Mouse (Mus musculus): ENCODE results near the gene Cntn6. TPM values are rescaled to one million over a fixed set of nuclear protein-coding genes. Genes with fewer than 3 reads are reported as not detected.

Gene Cntn6
- total RNA-seq, 1 experiment, result not detected

DNA sequence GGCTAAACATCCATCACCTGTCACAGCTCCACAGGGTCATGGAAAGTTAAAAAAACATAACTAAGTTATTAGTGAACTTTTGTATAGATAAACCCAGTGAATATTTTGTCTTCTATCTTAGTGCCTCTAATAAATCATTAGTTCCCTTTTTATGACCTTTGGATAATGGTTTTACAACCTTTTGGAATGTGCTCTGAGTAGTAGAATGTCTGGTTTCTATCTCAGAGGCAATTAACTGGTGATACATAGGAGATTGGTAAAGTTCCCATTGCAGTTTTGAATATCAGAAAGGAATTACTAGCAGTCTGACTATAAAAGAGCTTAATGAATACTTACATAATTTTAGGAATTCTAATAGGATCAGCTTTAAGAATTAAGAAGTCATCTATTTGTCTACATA is 265.5 kb downstream of the Cntn6 start:
- in situ Hi-C loops (cut with MboI; ENCODE audit: low sequenced_read_pairs in 2 of 2, unreplicated experiment in 2 of 2), result no loop called here
- DNase-seq (ENCODE audit: low read depth, low spot score), result no peak
- H3K4me1 ChIP-seq (ENCODE audit: control insufficient read depth in 2 of 2, insufficient read depth in 2 of 2, low read length in 2 of 2, poor library complexity in 1 of 2), result no peaks in the 10 kb centered on the region
- H3K27ac ChIP-seq (ENCODE audit: insufficient read depth, low read depth, low read length, poor library complexity, severe bottlenecking), result no peak overlapping the region
- H3K4me3 ChIP-seq (ENCODE audit: insufficient read depth in 1 of 2, low read depth in 1 of 2, low read length in 2 of 2, poor library complexity in 1 of 2, severe bottlenecking in 1 of 2), result no peak overlapping the region
- TF ChIP-seq ZNF384 (IDR thresholded peaks at IDR 0.05; ENCODE audit: low read depth, low read length) (no peak), MAFK (IDR thresholded peaks at IDR 0.05; ENCODE audit: insufficient read depth, low read depth, low read length) (no peak), CHD2 (IDR thresholded peaks at IDR 0.05; ENCODE audit: low read depth, low read length) (no peak), HCFC1 (IDR thresholded peaks at IDR 0.05; ENCODE audit: borderline replicate concordance, insufficient read depth, low read length) (no peak)
- no peak overlapping the region for H3K9ac ChIP-seq (ENCODE audit: insufficient read depth, low read depth, low read length, poor library complexity, severe bottlenecking)
- H3K36me3 ChIP-seq (ENCODE audit: control insufficient read depth, insufficient read depth, low read length, poor library complexity, severe bottlenecking), result no peaks in the 10 kb centered on the region
- H3K9me3 ChIP-seq (ENCODE audit: control insufficient read depth, insufficient read depth, low read depth, low read length), result no peaks in the 10 kb centered on the region

DNA sequence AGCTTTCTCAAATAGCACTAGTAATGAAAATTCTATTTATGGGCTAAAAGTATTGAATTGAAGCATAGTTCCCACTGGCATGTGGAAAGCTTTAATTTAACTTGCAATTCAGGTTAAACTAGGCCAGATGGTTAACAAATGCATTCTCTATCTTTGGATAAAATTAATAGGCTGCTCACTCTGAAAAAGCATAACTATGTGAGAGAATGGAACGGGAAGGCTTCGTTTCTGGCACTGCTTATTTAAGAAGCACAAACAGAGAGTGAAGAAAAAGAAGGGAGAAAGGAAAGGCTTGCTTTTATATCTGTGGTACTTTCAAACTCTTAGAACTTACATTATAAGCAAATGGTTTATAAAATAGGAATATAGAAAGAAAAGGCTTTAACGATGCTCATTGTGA is 268.6 kb downstream of the Cntn6 start:
- H3K36me3 ChIP-seq (ENCODE audit: control insufficient read depth, insufficient read depth, low read length, poor library complexity, severe bottlenecking), result no peaks in the 10 kb centered on the region
- no peaks in the 10 kb centered on the region for H3K4me1 ChIP-seq (ENCODE audit: control insufficient read depth in 2 of 2, insufficient read depth in 2 of 2, low read length in 2 of 2, poor library complexity in 1 of 2)
- H3K4me3 ChIP-seq (ENCODE audit: insufficient read depth in 1 of 2, low read depth in 1 of 2, low read length in 2 of 2, poor library complexity in 1 of 2, severe bottlenecking in 1 of 2), result no peak overlapping the region
- in situ Hi-C loops (cut with MboI; ENCODE audit: low sequenced_read_pairs in 2 of 2, unreplicated experiment in 2 of 2), result no loop called here
- DNase-seq (ENCODE audit: low read depth, low spot score), result no peak
- H3K27ac ChIP-seq (ENCODE audit: insufficient read depth, low read depth, low read length, poor library complexity, severe bottlenecking), result no peak overlapping the region
- H3K9ac ChIP-seq (ENCODE audit: insufficient read depth, low read depth, low read length, poor library complexity, severe bottlenecking), result no peak overlapping the region
- no peaks in the 10 kb centered on the region for H3K9me3 ChIP-seq (ENCODE audit: control insufficient read depth, insufficient read depth, low read depth, low read length)
- no peak for TF ChIP-seq MAFK (IDR thresholded peaks at IDR 0.05; ENCODE audit: insufficient read depth, low read depth, low read length)

DNA sequence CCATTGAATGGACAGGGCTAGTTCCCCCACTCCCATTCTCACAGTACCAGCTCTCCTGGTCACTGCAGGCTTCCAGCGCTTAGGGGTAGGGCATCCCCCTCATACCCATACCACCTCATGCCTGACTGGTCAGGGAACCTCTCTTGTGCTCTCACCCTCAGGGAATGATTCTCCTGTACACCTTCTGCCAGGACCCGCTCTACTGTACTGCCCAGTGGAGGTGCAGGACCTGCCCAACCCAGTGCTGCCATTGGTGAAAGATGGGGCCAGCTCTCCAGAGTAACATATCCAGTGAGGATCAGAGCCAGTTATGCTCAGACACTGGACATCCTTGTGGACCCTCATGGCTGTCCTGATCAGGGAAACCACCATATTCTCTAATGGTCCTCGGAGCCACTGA is 291.3 kb downstream of the Cntn6 start:
- no peak overlapping the region for H3K4me3 ChIP-seq (ENCODE audit: insufficient read depth in 1 of 2, low read depth in 1 of 2, low read length in 2 of 2, poor library complexity in 1 of 2, severe bottlenecking in 1 of 2)
- no peak for TF ChIP-seq MAFK (IDR thresholded peaks at IDR 0.05; ENCODE audit: insufficient read depth, low read depth, low read length)
- no peak for TF ChIP-seq ZNF384 (IDR thresholded peaks at IDR 0.05; ENCODE audit: low read depth, low read length)
- no peak for TF ChIP-seq ZC3H11A (IDR thresholded peaks at IDR 0.05; ENCODE audit: borderline replicate concordance, low read depth, low read length)
- TF ChIP-seq HCFC1 (IDR thresholded peaks at IDR 0.05; ENCODE audit: borderline replicate concordance, insufficient read depth, low read length), result no peak
- no peak for TF ChIP-seq CHD2 (IDR thresholded peaks at IDR 0.05; ENCODE audit: low read depth, low read length)
- no peak for DNase-seq (ENCODE audit: low read depth, low spot score)
- no peaks in the 10 kb centered on the region for H3K36me3 ChIP-seq (ENCODE audit: control insufficient read depth, insufficient read depth, low read length, poor library complexity, severe bottlenecking)
- in situ Hi-C loops (cut with MboI; ENCODE audit: low sequenced_read_pairs in 2 of 2, unreplicated experiment in 2 of 2), result no loop called here
- no peak overlapping the region for H3K27ac ChIP-seq (ENCODE audit: insufficient read depth, low read depth, low read length, poor library complexity, severe bottlenecking)
- H3K4me1 ChIP-seq (ENCODE audit: control insufficient read depth in 2 of 2, insufficient read depth in 2 of 2, low read length in 2 of 2, poor library complexity in 1 of 2), result no peaks in the 10 kb centered on the region
- no peak overlapping the region for H3K9ac ChIP-seq (ENCODE audit: insufficient read depth, low read depth, low read length, poor library complexity, severe bottlenecking)
- no peaks in the 10 kb centered on the region for H3K9me3 ChIP-seq (ENCODE audit: control insufficient read depth, insufficient read depth, low read depth, low read length)

DNA sequence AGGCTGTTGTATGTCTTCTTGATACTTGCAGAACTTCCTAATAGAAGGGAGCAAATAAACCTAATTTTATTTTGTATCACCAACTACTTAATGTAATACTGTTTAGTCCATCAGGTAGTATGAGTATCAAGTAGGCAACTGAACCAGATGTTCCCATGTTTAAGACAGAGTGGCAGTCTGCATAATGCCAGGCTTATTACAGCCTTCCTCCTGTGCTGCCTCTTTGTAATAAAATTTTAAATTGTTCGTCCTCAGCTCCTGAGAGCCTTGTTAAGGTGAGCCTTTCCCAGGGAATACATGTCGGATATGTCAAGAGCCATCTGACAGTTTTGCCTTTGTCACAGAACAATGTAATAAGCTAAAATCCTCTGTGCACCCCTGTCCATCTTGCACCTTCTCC is 294.9 kb downstream of the Cntn6 start:
- DNase-seq (ENCODE audit: low read depth, low spot score), result no peak
- TF ChIP-seq ZC3H11A (IDR thresholded peaks at IDR 0.05; ENCODE audit: borderline replicate concordance, low read depth, low read length) (no peak), HCFC1 (IDR thresholded peaks at IDR 0.05; ENCODE audit: borderline replicate concordance, insufficient read depth, low read length) (no peak), MAFK (IDR thresholded peaks at IDR 0.05; ENCODE audit: insufficient read depth, low read depth, low read length) (no peak), CHD2 (IDR thresholded peaks at IDR 0.05; ENCODE audit: low read depth, low read length) (no peak)
- Histone ChIP-seq H3K27ac (ENCODE audit: insufficient read depth, low read depth, low read length, poor library complexity, severe bottlenecking) (no peak overlapping the region), H3K9me3 (ENCODE audit: control insufficient read depth, insufficient read depth, low read depth, low read length) (no peaks in the 10 kb centered on the region), H3K4me3 (ENCODE audit: insufficient read depth in 1 of 2, low read depth in 1 of 2, low read length in 2 of 2, poor library complexity in 1 of 2, severe bottlenecking in 1 of 2) (no peak overlapping the region), H3K9ac (ENCODE audit: insufficient read depth, low read depth, low read length, poor library complexity, severe bottlenecking) (no peak overlapping the region), H3K36me3 (ENCODE audit: control insufficient read depth, insufficient read depth, low read length, poor library complexity, severe bottlenecking) (no peaks in the 10 kb centered on the region), H3K4me1 (ENCODE audit: control insufficient read depth in 2 of 2, insufficient read depth in 2 of 2, low read length in 2 of 2, poor library complexity in 1 of 2) (no peaks in the 10 kb centered on the region)
- in situ Hi-C loops (cut with MboI; ENCODE audit: low sequenced_read_pairs in 2 of 2, unreplicated experiment in 2 of 2), result no loop called here

DNA sequence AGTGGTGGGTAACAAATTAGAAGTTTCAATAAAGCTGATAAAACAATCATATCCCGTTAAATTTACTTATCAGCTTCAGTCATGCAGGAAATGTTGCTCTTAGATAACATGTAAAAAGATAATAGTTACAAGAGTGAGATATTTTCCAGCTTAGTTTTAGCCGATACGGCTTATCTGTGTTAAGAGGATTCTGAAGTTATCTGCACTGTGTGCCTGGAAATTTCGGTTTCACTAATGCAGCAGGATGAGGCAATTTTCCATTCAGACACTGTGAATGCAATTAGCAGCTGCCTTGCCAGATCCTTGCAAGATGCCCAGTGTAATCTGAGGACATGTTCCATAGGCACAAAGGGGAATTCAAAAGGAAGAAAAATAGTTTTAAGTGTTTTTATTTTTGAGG is 315.9 kb downstream of the Cntn6 start:
- Histone ChIP-seq H3K27ac (ENCODE audit: insufficient read depth, low read depth, low read length, poor library complexity, severe bottlenecking) (no peak overlapping the region), H3K36me3 (ENCODE audit: control insufficient read depth, insufficient read depth, low read length, poor library complexity, severe bottlenecking) (no peaks in the 10 kb centered on the region), H3K4me1 (ENCODE audit: control insufficient read depth in 2 of 2, insufficient read depth in 2 of 2, low read length in 2 of 2, poor library complexity in 1 of 2) (no peaks in the 10 kb centered on the region), H3K9me3 (ENCODE audit: control insufficient read depth, insufficient read depth, low read depth, low read length) (no peaks in the 10 kb centered on the region), H3K4me3 (ENCODE audit: insufficient read depth in 1 of 2, low read depth in 1 of 2, low read length in 2 of 2, poor library complexity in 1 of 2, severe bottlenecking in 1 of 2) (no peak overlapping the region), H3K9ac (ENCODE audit: insufficient read depth, low read depth, low read length, poor library complexity, severe bottlenecking) (no peak overlapping the region)
- TF ChIP-seq ZC3H11A (IDR thresholded peaks at IDR 0.05; ENCODE audit: borderline replicate concordance, low read depth, low read length) (no peak), CHD2 (IDR thresholded peaks at IDR 0.05; ENCODE audit: low read depth, low read length) (no peak), HCFC1 (IDR thresholded peaks at IDR 0.05; ENCODE audit: borderline replicate concordance, insufficient read depth, low read length) (no peak), ZNF384 (IDR thresholded peaks at IDR 0.05; ENCODE audit: low read depth, low read length) (no peak), MAFK (IDR thresholded peaks at IDR 0.05; ENCODE audit: insufficient read depth, low read depth, low read length) (no peak)
- no peak for DNase-seq (ENCODE audit: low read depth, low spot score)
- in situ Hi-C loops (cut with MboI; ENCODE audit: low sequenced_read_pairs in 2 of 2, unreplicated experiment in 2 of 2), result no loop called here

All from ES-E14 (cell line).